Mouse (Mus musculus): Measurements from ENCODE around the gene Cenpp. TPM values are rescaled to one million over a fixed set of nuclear protein-coding genes. Genes with fewer than 3 reads are reported as not detected.
A peak's percentile ranks its signal among the peaks of the same experiment; 100 is the strongest.

Cenpp gene
- polyA plus RNA-seq, 1 experiment from 2014 or later = 28.1 TPM

DNA sequence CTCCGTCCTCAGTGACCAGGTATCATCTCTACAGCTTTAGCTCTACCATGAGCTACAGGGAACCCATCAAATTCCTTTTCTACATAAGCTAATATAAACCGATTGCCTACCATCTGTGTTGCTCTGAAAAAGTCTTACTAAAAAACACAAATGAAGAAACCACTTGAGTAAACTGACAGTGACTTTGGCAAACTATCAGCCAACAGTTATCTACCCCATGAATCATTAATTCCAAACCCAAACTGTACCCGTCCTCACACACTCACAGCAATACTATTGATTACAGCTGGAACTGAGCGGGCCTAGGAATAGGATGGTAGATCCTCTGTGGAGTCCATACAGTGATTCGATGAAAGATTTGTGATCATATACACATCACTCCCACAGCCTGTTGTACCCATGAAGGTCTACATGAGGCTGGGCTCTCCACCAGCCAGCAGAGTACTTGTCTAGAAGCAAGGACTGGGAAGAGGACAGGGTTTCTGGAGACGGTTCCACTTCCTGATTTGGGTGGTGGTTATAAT is 173.7 kb downstream of the Cenpp start:
- no peaks in the 10 kb centered on the region for H3K9me3 ChIP-seq (replicated peaks; ENCODE audit: control insufficient read depth, low read length)
- H3K27me3 ChIP-seq (ENCODE audit: control insufficient read depth, insufficient read depth, low read length) = no peaks in the 10 kb centered on the region
- no peak overlapping the region for H3K9ac ChIP-seq (ENCODE audit: low read length)
- whole genome bisulfite sequencing = 85% methylated on average over 6 of the region's 6 CpGs
- H3K4me3 ChIP-seq (ENCODE audit: low read length) = no peak overlapping the region
- peaks cover 14% of the 10 kb centered on the region for H3K4me1 ChIP-seq (ENCODE audit: control insufficient read depth, insufficient read depth, low read length)
- H3K36me3 ChIP-seq (ENCODE audit: control insufficient read depth, insufficient read depth) = no peaks in the 10 kb centered on the region
- H3K4me2 ChIP-seq (ENCODE audit: low read depth, low read length) = no peak overlapping the region
- no peak for ATAC-seq (replicated peaks; ENCODE audit: extremely low read depth, insufficient read depth, low FRiP score)
- H3K27ac ChIP-seq (ENCODE audit: low read length) = peak overlapping the region; percentile 68; the same call in 1 of the 2 replicates

DNA sequence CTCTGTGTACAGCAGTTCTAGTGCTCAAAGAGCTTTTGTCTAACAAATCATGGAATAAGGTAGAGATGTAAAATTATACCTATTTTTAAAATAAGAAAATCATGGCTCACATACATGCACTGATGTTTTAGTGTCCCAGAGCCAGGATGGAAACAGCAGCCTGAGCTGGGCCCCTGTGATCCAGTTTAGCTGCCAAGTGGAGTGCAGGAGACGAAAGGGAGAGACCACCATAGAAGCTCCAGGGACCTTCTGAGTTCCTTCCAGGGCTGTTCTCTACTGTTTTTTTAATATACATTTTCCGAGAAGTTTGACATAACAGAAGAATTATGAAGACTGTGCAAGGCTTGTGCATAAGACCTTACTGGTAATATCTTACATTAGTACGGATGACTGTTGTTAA is 174.7 kb downstream of the Cenpp start:
- no peak overlapping the region for H3K4me2 ChIP-seq (ENCODE audit: low read depth, low read length)
- peaks cover 14% of the 10 kb centered on the region for H3K4me1 ChIP-seq (ENCODE audit: control insufficient read depth, insufficient read depth, low read length)
- H3K27ac ChIP-seq (ENCODE audit: low read length) = no peak overlapping the region
- no peaks in the 10 kb centered on the region for H3K27me3 ChIP-seq (ENCODE audit: control insufficient read depth, insufficient read depth, low read length)
- no peaks in the 10 kb centered on the region for H3K36me3 ChIP-seq (ENCODE audit: control insufficient read depth, insufficient read depth)
- 73% methylated on average over 3 of the region's 3 CpGs for WGBS
- no peak overlapping the region for H3K4me3 ChIP-seq (ENCODE audit: low read length)
- no peak for ATAC-seq (replicated peaks; ENCODE audit: extremely low read depth, insufficient read depth, low FRiP score)
- H3K9ac ChIP-seq (ENCODE audit: low read length) = no peak overlapping the region
- H3K9me3 ChIP-seq (replicated peaks; ENCODE audit: control insufficient read depth, low read length) = no peaks in the 10 kb centered on the region

DNA sequence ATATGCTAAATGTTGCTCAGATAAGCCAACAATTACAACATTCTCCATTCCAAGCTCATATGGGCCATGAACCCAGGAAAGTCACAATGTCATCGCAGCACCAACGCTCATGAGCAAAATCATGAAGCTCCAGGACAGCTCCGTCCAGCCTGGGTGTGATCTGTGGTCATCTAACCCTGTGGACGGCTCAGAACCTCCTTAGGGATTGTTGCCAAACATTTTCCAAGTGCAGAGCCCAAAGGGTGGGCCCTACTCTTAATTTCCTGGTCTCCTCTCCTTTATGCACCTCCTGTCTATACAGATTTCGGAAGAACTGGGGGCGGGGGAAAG is 179.9 kb downstream of the Cenpp start:
- Histone ChIP-seq H3K4me2 (ENCODE audit: low read depth, low read length) (no peak overlapping the region), H3K4me3 (ENCODE audit: low read length) (no peak overlapping the region), H3K4me1 (ENCODE audit: control insufficient read depth, insufficient read depth, low read length) (peaks cover 11% of the 10 kb centered on the region; the same call in 1 of the 2 replicates), H3K36me3 (ENCODE audit: control insufficient read depth, insufficient read depth) (no peaks in the 10 kb centered on the region), H3K27ac (ENCODE audit: low read length) (no peak overlapping the region), H3K9ac (ENCODE audit: low read length) (no peak overlapping the region), H3K9me3 (replicated peaks; ENCODE audit: control insufficient read depth, low read length) (no peaks in the 10 kb centered on the region), H3K27me3 (ENCODE audit: control insufficient read depth, insufficient read depth, low read length) (no peaks in the 10 kb centered on the region)
- WGBS = 87% methylated on average over 6 of the region's 6 CpGs
- no peak for ATAC-seq (replicated peaks; ENCODE audit: extremely low read depth, insufficient read depth, low FRiP score)

DNA sequence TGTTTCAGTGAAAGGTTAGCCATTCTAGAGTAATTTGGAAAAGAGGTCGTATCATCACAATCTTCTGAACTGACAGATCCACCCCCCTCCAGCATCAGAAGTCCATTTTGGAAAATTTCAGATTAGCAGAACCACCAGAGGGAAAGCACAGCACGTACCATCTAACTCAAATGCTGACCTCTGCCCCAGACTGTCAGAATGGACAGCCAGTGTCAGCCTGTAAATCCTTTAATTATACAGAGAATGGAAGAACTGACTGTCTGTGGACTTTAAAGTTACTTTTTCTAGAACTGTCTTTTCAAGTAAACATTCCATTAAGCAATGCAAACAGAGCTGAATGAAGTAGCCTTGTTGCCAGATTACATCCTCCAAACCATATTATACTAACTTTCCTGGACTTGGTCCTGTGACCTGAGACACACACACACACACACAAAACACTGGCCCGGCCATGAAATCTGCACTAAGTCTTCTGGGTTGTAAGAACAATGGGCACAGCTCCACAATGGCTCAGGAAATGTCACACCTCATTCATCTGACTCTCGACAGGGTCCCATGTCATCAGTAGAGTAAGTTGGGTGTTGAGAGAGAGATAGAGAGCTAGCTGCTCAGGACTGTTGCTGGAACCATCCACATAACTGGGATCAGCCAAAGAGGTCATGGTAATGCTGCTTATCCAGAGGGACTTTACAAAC is 180.5 kb downstream of the Cenpp start:
- Histone ChIP-seq H3K4me3 (ENCODE audit: low read length) (no peak overlapping the region), H3K9me3 (replicated peaks; ENCODE audit: control insufficient read depth, low read length) (no peaks in the 10 kb centered on the region), H3K27me3 (ENCODE audit: control insufficient read depth, insufficient read depth, low read length) (no peaks in the 10 kb centered on the region), H3K4me2 (ENCODE audit: low read depth, low read length) (no peak overlapping the region), H3K36me3 (ENCODE audit: control insufficient read depth, insufficient read depth) (no peaks in the 10 kb centered on the region), H3K27ac (ENCODE audit: low read length) (no peak overlapping the region), H3K4me1 (ENCODE audit: control insufficient read depth, insufficient read depth, low read length) (peaks cover 8% of the 10 kb centered on the region; the same call in 1 of the 2 replicates), H3K9ac (ENCODE audit: low read length) (no peak overlapping the region)
- 57% methylated on average over 4 of the region's 4 CpGs for WGBS
- no peak for ATAC-seq (replicated peaks; ENCODE audit: extremely low read depth, insufficient read depth, low FRiP score)

DNA sequence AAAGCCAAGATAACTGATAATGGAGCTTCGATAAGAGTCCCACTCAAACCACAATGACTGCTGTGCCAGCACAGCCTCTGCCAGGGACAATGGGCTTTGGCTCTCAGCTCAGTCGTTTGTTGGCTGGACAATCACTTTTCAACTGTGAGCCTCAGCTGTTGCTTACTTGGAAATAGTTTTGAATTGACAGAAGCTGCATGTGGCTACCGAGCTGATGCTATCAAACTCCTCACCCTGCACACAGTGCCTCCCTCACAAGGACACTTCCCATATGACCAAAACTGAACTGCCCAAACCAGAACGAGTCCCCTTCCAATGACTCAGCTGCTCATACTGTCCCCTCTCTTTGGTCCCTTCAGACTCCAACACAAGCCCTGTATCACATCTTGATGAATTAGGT is 181.8 kb downstream of the Cenpp start:
- Histone ChIP-seq H3K27ac (ENCODE audit: low read length) (no peak overlapping the region), H3K9ac (ENCODE audit: low read length) (no peak overlapping the region), H3K9me3 (replicated peaks; ENCODE audit: control insufficient read depth, low read length) (no peaks in the 10 kb centered on the region), H3K4me1 (ENCODE audit: control insufficient read depth, insufficient read depth, low read length) (peaks cover 7% of the 10 kb centered on the region; the same call in 1 of the 2 replicates), H3K36me3 (ENCODE audit: control insufficient read depth, insufficient read depth) (no peaks in the 10 kb centered on the region), H3K27me3 (ENCODE audit: control insufficient read depth, insufficient read depth, low read length) (no peaks in the 10 kb centered on the region), H3K4me2 (ENCODE audit: low read depth, low read length) (no peak overlapping the region), H3K4me3 (ENCODE audit: low read length) (no peak overlapping the region)
- WGBS = 49% methylated on average over 4 of the region's 4 CpGs
- no peak for ATAC-seq (replicated peaks; ENCODE audit: extremely low read depth, insufficient read depth, low FRiP score)

DNA sequence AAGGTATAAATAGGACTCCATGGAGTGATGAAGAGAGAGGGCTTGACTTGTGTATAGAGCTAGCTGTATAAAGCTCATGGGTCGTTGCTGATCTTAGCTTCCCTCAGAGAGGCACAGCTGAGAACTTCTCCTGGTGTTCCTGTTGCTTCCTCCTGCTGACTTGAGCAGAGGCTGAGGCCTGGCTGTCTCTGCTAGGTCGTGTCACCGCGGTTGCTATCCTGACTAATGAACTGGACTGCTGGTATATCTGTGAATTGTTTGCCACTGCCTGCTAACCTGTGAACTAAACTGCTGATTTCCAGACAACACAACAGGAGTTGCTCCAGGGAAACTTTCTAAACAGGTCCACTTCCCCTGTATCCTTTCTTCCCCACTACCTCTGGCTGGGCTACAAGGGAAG is 182.3 kb downstream of the Cenpp start:
- whole genome bisulfite sequencing = 65% methylated on average over 4 of the region's 4 CpGs
- Histone ChIP-seq H3K4me2 (ENCODE audit: low read depth, low read length) (no peak overlapping the region), H3K27ac (ENCODE audit: low read length) (0 out of 2 replicates have a peak overlapping the region, but pooled peaks have one; percentile 25), H3K9me3 (replicated peaks; ENCODE audit: control insufficient read depth, low read length) (no peaks in the 10 kb centered on the region), H3K27me3 (ENCODE audit: control insufficient read depth, insufficient read depth, low read length) (no peaks in the 10 kb centered on the region), H3K9ac (ENCODE audit: low read length) (no peak overlapping the region), H3K4me1 (ENCODE audit: control insufficient read depth, insufficient read depth, low read length) (peaks cover 7% of the 10 kb centered on the region; the same call in 1 of the 2 replicates), H3K4me3 (ENCODE audit: low read length) (no peak overlapping the region), H3K36me3 (ENCODE audit: control insufficient read depth, insufficient read depth) (no peaks in the 10 kb centered on the region)
- peak; percentile 23; the same call in 1 of the 2 replicates for ATAC-seq (replicated peaks; ENCODE audit: extremely low read depth, insufficient read depth, low FRiP score)

DNA sequence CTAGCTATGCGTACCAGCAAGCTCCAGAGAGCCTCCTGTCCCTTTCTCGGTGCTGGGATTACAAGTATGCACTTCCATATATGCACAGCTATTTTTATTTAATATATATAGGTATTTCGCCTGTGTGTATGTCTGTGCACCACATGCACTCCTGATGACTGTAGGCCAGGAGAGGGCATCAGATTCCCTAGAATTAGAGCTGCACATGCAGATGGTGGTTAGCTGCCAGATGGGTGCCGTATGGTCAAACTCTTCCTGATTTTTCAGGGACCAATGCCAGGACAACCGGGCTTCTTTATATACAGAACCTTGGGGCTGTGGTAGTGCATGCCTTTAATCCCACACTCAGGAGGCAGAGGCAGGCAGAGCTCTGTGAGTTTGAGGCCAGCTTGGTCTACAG is 183.6 kb downstream of the Cenpp start:
- 80% methylated on average over 5 of the region's 5 CpGs for WGBS
- Histone ChIP-seq H3K9ac (ENCODE audit: low read length) (no peak overlapping the region), H3K27me3 (ENCODE audit: control insufficient read depth, insufficient read depth, low read length) (no peaks in the 10 kb centered on the region)

DNA sequence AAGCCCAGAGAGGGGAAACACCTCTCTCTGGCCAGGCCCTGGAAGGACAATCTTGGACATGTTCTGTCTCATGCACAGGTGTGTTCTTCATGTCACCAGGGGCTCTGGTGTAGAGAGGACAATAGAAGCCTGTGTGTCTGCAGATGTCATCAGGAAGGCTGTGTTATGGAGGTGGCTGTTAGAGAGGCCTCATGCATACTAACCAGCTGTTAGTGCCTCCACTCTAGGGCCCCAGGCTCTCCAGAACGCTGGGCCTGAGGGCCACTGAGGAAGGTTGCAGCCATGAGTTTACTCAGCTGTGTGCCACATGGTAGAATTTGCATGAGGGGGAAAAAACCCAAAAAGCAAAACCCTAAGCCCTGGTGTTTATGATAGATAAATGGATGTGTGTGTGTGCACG is 185.0 kb downstream of the Cenpp start:
- H3K9ac ChIP-seq (ENCODE audit: low read length) = no peak overlapping the region
- no peak for ATAC-seq (replicated peaks; ENCODE audit: extremely low read depth, insufficient read depth, low FRiP score)
- H3K4me3 ChIP-seq (ENCODE audit: low read length) = no peak overlapping the region
- no peaks in the 10 kb centered on the region for H3K9me3 ChIP-seq (replicated peaks; ENCODE audit: control insufficient read depth, low read length)
- H3K27me3 ChIP-seq (ENCODE audit: control insufficient read depth, insufficient read depth, low read length) = no peaks in the 10 kb centered on the region
- WGBS = 68% methylated on average over 2 of the region's 2 CpGs
- peaks cover 7% of the 10 kb centered on the region; the same call in 1 of the 2 replicates for H3K4me1 ChIP-seq (ENCODE audit: control insufficient read depth, insufficient read depth, low read length)
- H3K27ac ChIP-seq (ENCODE audit: low read length) = 0 out of 2 replicates have a peak overlapping the region, but pooled peaks have one; percentile 5
- no peak overlapping the region for H3K4me2 ChIP-seq (ENCODE audit: low read depth, low read length)
- H3K36me3 ChIP-seq (ENCODE audit: control insufficient read depth, insufficient read depth) = peaks cover 7% of the 10 kb centered on the region

More for the DNA sequence above, 183.6 kb downstream of the Cenpp start:
- no peak for ATAC-seq (replicated peaks; ENCODE audit: extremely low read depth, insufficient read depth, low FRiP score)
- Histone ChIP-seq H3K36me3 (ENCODE audit: control insufficient read depth, insufficient read depth) (peaks cover 7% of the 10 kb centered on the region), H3K27ac (ENCODE audit: low read length) (no peak overlapping the region), H3K9me3 (replicated peaks; ENCODE audit: control insufficient read depth, low read length) (no peaks in the 10 kb centered on the region), H3K4me3 (ENCODE audit: low read length) (no peak overlapping the region), H3K4me1 (ENCODE audit: control insufficient read depth, insufficient read depth, low read length) (peaks cover 7% of the 10 kb centered on the region; the same call in 1 of the 2 replicates), H3K4me2 (ENCODE audit: low read depth, low read length) (no peak overlapping the region)

DNA sequence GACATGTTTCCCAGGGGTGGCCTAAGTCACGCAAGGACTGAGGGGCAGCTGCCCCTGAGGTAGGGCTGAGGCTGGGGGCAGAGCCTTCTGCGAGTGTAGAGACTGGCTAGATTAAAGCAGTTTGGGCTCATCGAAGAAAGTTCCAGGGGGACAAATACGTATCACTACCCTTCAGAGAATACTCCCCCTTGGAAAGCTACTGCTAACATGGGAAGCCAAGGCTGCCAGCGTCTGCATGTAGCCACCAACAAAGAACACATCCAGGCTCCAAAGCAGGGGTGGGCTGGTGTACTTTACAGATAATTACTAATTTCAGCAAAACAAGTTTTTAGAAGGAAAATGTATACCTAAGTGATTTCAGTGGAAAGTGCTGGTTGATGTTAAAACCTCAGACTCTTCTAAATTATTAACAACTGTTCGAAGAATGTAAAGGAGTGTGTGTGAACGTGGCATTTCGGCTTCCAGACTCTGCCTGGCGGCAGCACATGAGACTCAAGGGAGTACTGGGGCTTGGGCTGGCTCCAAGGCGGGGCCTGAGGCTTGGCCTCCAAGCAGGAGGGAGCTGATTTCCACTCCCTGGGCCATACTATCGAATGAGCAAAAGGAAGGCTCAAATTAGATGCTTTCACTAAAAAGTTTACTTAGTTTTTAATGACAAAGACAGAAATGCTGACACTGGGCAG is 186.1 kb downstream of the Cenpp start:
- Histone ChIP-seq H3K9me3 (replicated peaks; ENCODE audit: control insufficient read depth, low read length) (no peaks in the 10 kb centered on the region), H3K27ac (ENCODE audit: low read length) (peak overlapping the region; percentile 62), H3K9ac (ENCODE audit: low read length) (no peak overlapping the region), H3K4me1 (ENCODE audit: control insufficient read depth, insufficient read depth, low read length) (peaks cover 7% of the 10 kb centered on the region; the same call in 1 of the 2 replicates), H3K4me2 (ENCODE audit: low read depth, low read length) (no peak overlapping the region), H3K36me3 (ENCODE audit: control insufficient read depth, insufficient read depth) (peaks cover 8% of the 10 kb centered on the region), H3K27me3 (ENCODE audit: control insufficient read depth, insufficient read depth, low read length) (no peaks in the 10 kb centered on the region), H3K4me3 (ENCODE audit: low read length) (no peak overlapping the region)
- WGBS = 68% methylated on average over 11 of the region's 11 CpGs
- ATAC-seq (replicated peaks; ENCODE audit: extremely low read depth, insufficient read depth, low FRiP score) = no peak
